Mouse (Mus musculus): ENCODE measurements around the gene Lpin3. TPM values are rescaled to one million over a fixed set of nuclear protein-coding genes. Genes with fewer than 3 reads are reported as not detected.

The Lpin3 gene
- polyA plus RNA-seq, 2 experiments, result 2.3 to 2.9 TPM

GRCm38 (mm10) chr2:160874231-160874877 lies 6.1 kb upstream of the Lpin3 start:
- H3K4me3 ChIP-seq (replicated peaks; ENCODE audit: low read length), result no peak overlapping the region
- no peak for TF ChIP-seq POLR2A (IDR thresholded peaks at IDR 0.05; ENCODE audit: borderline replicate concordance, extremely low read depth, insufficient read depth, insufficient read length)
- no peaks in the 10 kb centered on the region for H3K36me3 ChIP-seq (ENCODE audit: control insufficient read depth, insufficient read depth, low read length)
- DNase-seq (ENCODE audit: low spot score) (no peak), ATAC-seq (ENCODE audit: low FRiP score, low read depth) (no peak)
- peaks cover 11% of the 10 kb centered on the region for H3K4me1 ChIP-seq (ENCODE audit: control insufficient read depth, insufficient read depth, low read length)
- no peaks in the 10 kb centered on the region for H3K27me3 ChIP-seq (ENCODE audit: control insufficient read depth, insufficient read depth, low read length)
- 82% methylated on average over 5 of the region's 5 CpGs for WGBS
- H3K9ac ChIP-seq (ENCODE audit: low read depth, low read length, severe bottlenecking), result no peak overlapping the region
- no peak overlapping the region for H3K4me2 ChIP-seq (replicated peaks; ENCODE audit: low read depth, low read length, severe bottlenecking)
- H3K9me3 ChIP-seq (ENCODE audit: control insufficient read depth, low read length), result no peaks in the 10 kb centered on the region
- no peak overlapping the region for H3K27ac ChIP-seq (replicated peaks; ENCODE audit: low read depth, low read length)

- no peaks in the 10 kb centered on the region for H3K27me3 ChIP-seq (ENCODE audit: control insufficient read depth, insufficient read depth, low read length)
- H3K27ac ChIP-seq (replicated peaks; ENCODE audit: low read depth, low read length), result no peak overlapping the region
- no peak overlapping the region for H3K9ac ChIP-seq (ENCODE audit: low read depth, low read length, severe bottlenecking)
- TF ChIP-seq POLR2A (IDR thresholded peaks at IDR 0.05; ENCODE audit: borderline replicate concordance, extremely low read depth, insufficient read depth, insufficient read length), result no peak
- no peak overlapping the region for H3K4me3 ChIP-seq (replicated peaks; ENCODE audit: low read length)
- H3K4me2 ChIP-seq (replicated peaks; ENCODE audit: low read depth, low read length, severe bottlenecking), result no peak overlapping the region
- H3K4me1 ChIP-seq (ENCODE audit: control insufficient read depth, insufficient read depth, low read length), result peaks cover 11% of the 10 kb centered on the region
- ATAC-seq (ENCODE audit: low FRiP score, low read depth) (no peak), DNase-seq (ENCODE audit: low spot score) (no peak)
- no peaks in the 10 kb centered on the region for H3K36me3 ChIP-seq (ENCODE audit: control insufficient read depth, insufficient read depth, low read length)
- WGBS, result 84% methylated on average over 4 of the region's 4 CpGs
- H3K9me3 ChIP-seq (ENCODE audit: control insufficient read depth, low read length), result no peaks in the 10 kb centered on the region
Measured at GRCm38 (mm10) chr2:160876115-160876514, 4.4 kb upstream of the Lpin3 start.

- ATAC-seq (ENCODE audit: low FRiP score, low read depth), result no peak
- H3K4me1 ChIP-seq (ENCODE audit: control insufficient read depth, insufficient read depth, low read length), result no peaks in the 10 kb centered on the region
- no peaks in the 10 kb centered on the region for H3K27me3 ChIP-seq (ENCODE audit: control insufficient read depth, insufficient read depth, low read length)
- no peaks in the 10 kb centered on the region for H3K9me3 ChIP-seq (ENCODE audit: control insufficient read depth, low read length)
- no peak for DNase-seq (ENCODE audit: low spot score)
- no peak overlapping the region for H3K27ac ChIP-seq (replicated peaks; ENCODE audit: low read depth, low read length)
- H3K9ac ChIP-seq (ENCODE audit: low read depth, low read length, severe bottlenecking), result no peak overlapping the region
- H3K4me2 ChIP-seq (replicated peaks; ENCODE audit: low read depth, low read length, severe bottlenecking), result no peak overlapping the region
- TF ChIP-seq POLR2A (IDR thresholded peaks at IDR 0.05; ENCODE audit: borderline replicate concordance, extremely low read depth, insufficient read depth, insufficient read length), result no peak
- WGBS, result 52% methylated on average over 6 of the region's 6 CpGs
- no peak overlapping the region for H3K4me3 ChIP-seq (replicated peaks; ENCODE audit: low read length)
- H3K36me3 ChIP-seq (ENCODE audit: control insufficient read depth, insufficient read depth, low read length), result no peaks in the 10 kb centered on the region
Measured at GRCm38 (mm10) chr2:160881462-160882101, 1.1 kb downstream of the Lpin3 start.

GRCm38 (mm10) chr2:160882436-160882835 lies 2.0 kb downstream of the Lpin3 start:
- H3K27me3 ChIP-seq (ENCODE audit: control insufficient read depth, insufficient read depth, low read length), result no peaks in the 10 kb centered on the region
- DNase-seq (ENCODE audit: low spot score) (no peak), ATAC-seq (ENCODE audit: low FRiP score, low read depth) (no peak)
- H3K9me3 ChIP-seq (ENCODE audit: control insufficient read depth, low read length), result no peaks in the 10 kb centered on the region
- WGBS, result 79% methylated on average over 5 of the region's 5 CpGs
- H3K27ac ChIP-seq (replicated peaks; ENCODE audit: low read depth, low read length), result no peak overlapping the region
- H3K4me2 ChIP-seq (replicated peaks; ENCODE audit: low read depth, low read length, severe bottlenecking), result no peak overlapping the region
- H3K36me3 ChIP-seq (ENCODE audit: control insufficient read depth, insufficient read depth, low read length), result no peaks in the 10 kb centered on the region
- no peak for TF ChIP-seq POLR2A (IDR thresholded peaks at IDR 0.05; ENCODE audit: borderline replicate concordance, extremely low read depth, insufficient read depth, insufficient read length)
- no peaks in the 10 kb centered on the region for H3K4me1 ChIP-seq (ENCODE audit: control insufficient read depth, insufficient read depth, low read length)
- no peak overlapping the region for H3K4me3 ChIP-seq (replicated peaks; ENCODE audit: low read length)
- no peak overlapping the region for H3K9ac ChIP-seq (ENCODE audit: low read depth, low read length, severe bottlenecking)

- DNase-seq (ENCODE audit: low spot score), result no peak
- H3K27ac ChIP-seq (replicated peaks; ENCODE audit: low read depth, low read length), result no peak overlapping the region
- peaks cover 6% of the 10 kb centered on the region for H3K4me1 ChIP-seq (ENCODE audit: control insufficient read depth, insufficient read depth, low read length)
- H3K36me3 ChIP-seq (ENCODE audit: control insufficient read depth, insufficient read depth, low read length), result no peaks in the 10 kb centered on the region
- no peak for TF ChIP-seq POLR2A (IDR thresholded peaks at IDR 0.05; ENCODE audit: borderline replicate concordance, extremely low read depth, insufficient read depth, insufficient read length)
- no peak overlapping the region for H3K4me3 ChIP-seq (replicated peaks; ENCODE audit: low read length)
- no peak overlapping the region for H3K4me2 ChIP-seq (replicated peaks; ENCODE audit: low read depth, low read length, severe bottlenecking)
- WGBS, result 71% methylated on average over 4 of the region's 4 CpGs
- no peak for ATAC-seq (ENCODE audit: low FRiP score, low read depth)
- H3K9me3 ChIP-seq (ENCODE audit: control insufficient read depth, low read length), result no peaks in the 10 kb centered on the region
- no peak overlapping the region for H3K9ac ChIP-seq (ENCODE audit: low read depth, low read length, severe bottlenecking)
- no peaks in the 10 kb centered on the region for H3K27me3 ChIP-seq (ENCODE audit: control insufficient read depth, insufficient read depth, low read length)
Measured at GRCm38 (mm10) chr2:160883912-160884311, 3.4 kb downstream of the Lpin3 start.

Measured in limb, embryonic 14.5 days (tissue).